Mouse (Mus musculus) forebrain, embryonic 10.5 days (tissue): ENCODE measurements around the gene Hexim2. TPM values are rescaled to one million over a fixed set of nuclear protein-coding genes. Genes with fewer than 3 reads are reported as not detected.

Experiments
- DNase-seq: peaks from one replicate; pipeline ENCODE4 v3.0.0-alpha.2; 2017; ENCODE audit warnings: low spot score; ENCODE audit errors: extremely low spot score
- H3K27ac ChIP-seq: fragments of 300-500 bp; sonication (generic); 2 replicates; pipeline ENCODE4 v1.5.1; 2016; ENCODE audit warnings: mild to moderate bottlenecking
- H3K27me3 ChIP-seq: fragments of 300-500 bp; sonication (generic); 2 replicates; pipeline ENCODE4 v1.6.1; 2016; ENCODE audit warnings: mild to moderate bottlenecking; ENCODE audit not compliant: poor library complexity, severe bottlenecking
- H3K36me3 ChIP-seq: fragments of 300-500 bp; sonication (generic); replicated peaks from 2 replicates; pipeline ENCODE4 v1.6.1; 2016; ENCODE audit warnings: mild to moderate bottlenecking, moderate library complexity
- H3K4me1 ChIP-seq: fragments of 300-500 bp; sonication (generic); 2 replicates; pipeline ENCODE4 v1.6.1; 2016
- H3K4me3 ChIP-seq: fragments of 300-500 bp; sonication (generic); 2 replicates; pipeline ENCODE4 v1.5.1; 2016; ENCODE audit warnings: mild to moderate bottlenecking, moderate library complexity
- H3K9me3 ChIP-seq: fragments of 300-500 bp; sonication (generic); 2 replicates; pipeline ENCODE4 v1.6.1; 2016; ENCODE audit warnings: mild to moderate bottlenecking, moderate library complexity
- WGBS: fragments of 180-500 bp; shearing (Covaris S2); methylation state at CpG from one replicate; pipeline ENCODE4 v1.1.7; 2016; 5-methylcytosine and 5-hydroxymethylcytosine counted together
- polyA plus RNA-seq: library from polyadenylated mRNA; unstranded; fragments of >200 nt; fragmentation: Nextera tagmentation; extraction: Ambion mirVana; gene quantifications from 2 replicates; pipeline ENCODE4 v1.2.1, GENCODE M21; 2016

Gene Hexim2
- polyA plus RNA-seq, 1 experiment from 2014 or later: 7.2 TPM

GRCm38 (mm10) chr11:103114270-103114943, 17.8 kb upstream of the Hexim2 start:
- H3K27ac ChIP-seq: peak overlapping the region; percentile 96
- no peak for DNase-seq
- H3K4me1 ChIP-seq: peaks cover 64% of the 10 kb centered on the region
- 88% methylated on average over 11 of the region's 11 CpGs for WGBS
- peak overlapping the region; percentile 70 for H3K4me3 ChIP-seq
- no peaks in the 10 kb centered on the region for H3K36me3 ChIP-seq
- H3K27me3 ChIP-seq: peaks cover 50% of the 10 kb centered on the region
- no peaks in the 10 kb centered on the region for H3K9me3 ChIP-seq

GRCm38 (mm10) chr11:103115163-103116007, 16.8 kb upstream of the Hexim2 start:
- Histone ChIP-seq H3K9me3 (no peaks in the 10 kb centered on the region), H3K27me3 (peaks cover 46% of the 10 kb centered on the region), H3K36me3 (no peaks in the 10 kb centered on the region), H3K4me1 (peaks cover 64% of the 10 kb centered on the region), H3K27ac (peak overlapping the region; percentile 96), H3K4me3 (peak overlapping the region; percentile 70)
- WGBS: 1% methylated on average over 34 of the region's 34 CpGs
- peak; percentile 80 for DNase-seq

GRCm38 (mm10) chr11:103116008-103116818, 16.0 kb upstream of the Hexim2 start, which contains the start of gene Hexim1:
Gene Hexim1, plus strand, starts transcription at chr11:103116231.
- under 1% methylated on average over 53 of the region's 53 CpGs for whole genome bisulfite sequencing
- H3K27me3 ChIP-seq: peaks cover 38% of the 10 kb centered on the region
- peak within 1 kb of the TSS; percentile 96 for H3K27ac ChIP-seq
- H3K9me3 ChIP-seq: no peaks in the 10 kb centered on the region
- peak within 1 kb of the TSS; percentile 70 for H3K4me3 ChIP-seq
- H3K36me3 ChIP-seq: no peaks in the 10 kb centered on the region
- DNase-seq: peak; percentile 100
- H3K4me1 ChIP-seq: peaks cover 62% of the 10 kb centered on the region

- no peaks in the 10 kb centered on the region for H3K9me3 ChIP-seq
- peak; percentile 73 for DNase-seq
- peak overlapping the region; percentile 96 for H3K27ac ChIP-seq
- under 1% methylated on average over 35 of the region's 35 CpGs for WGBS
- H3K4me1 ChIP-seq: peaks cover 54% of the 10 kb centered on the region
- peak overlapping the region; percentile 70 for H3K4me3 ChIP-seq
- H3K36me3 ChIP-seq: no peaks in the 10 kb centered on the region
- H3K27me3 ChIP-seq: peaks cover 29% of the 10 kb centered on the region
Measured at GRCm38 (mm10) chr11:103116959-103117590, 15.2 kb upstream of the Hexim2 start.

GRCm38 (mm10) chr11:103117591-103118009, 14.6 kb upstream of the Hexim2 start:
- Histone ChIP-seq H3K36me3 (no peaks in the 10 kb centered on the region), H3K27me3 (peaks cover 24% of the 10 kb centered on the region), H3K4me3 (peak overlapping the region; percentile 70), H3K4me1 (peaks cover 48% of the 10 kb centered on the region), H3K27ac (peak overlapping the region; percentile 96), H3K9me3 (no peaks in the 10 kb centered on the region)
- WGBS: under 1% methylated on average over 38 of the region's 38 CpGs
- no peak for DNase-seq

- no peaks in the 10 kb centered on the region for H3K9me3 ChIP-seq
- peak overlapping the region; percentile 70; the same call in 1 of the 2 replicates for H3K4me3 ChIP-seq
- peaks cover 38% of the 10 kb centered on the region for H3K4me1 ChIP-seq
- no peak overlapping the region for H3K27ac ChIP-seq
- H3K27me3 ChIP-seq: peaks cover 11% of the 10 kb centered on the region
- no peaks in the 10 kb centered on the region for H3K36me3 ChIP-seq
- WGBS: 88% methylated on average over 2 of the region's 2 CpGs
- no peak for DNase-seq
Measured at GRCm38 (mm10) chr11:103118866-103119265, 13.4 kb upstream of the Hexim2 start.

- WGBS: 66% methylated on average over 5 of the region's 5 CpGs
- H3K36me3 ChIP-seq: no peaks in the 10 kb centered on the region
Measured at GRCm38 (mm10) chr11:103119609-103120008, 12.6 kb upstream of the Hexim2 start.

GRCm38 (mm10) chr11:103120315-103120714, 11.9 kb upstream of the Hexim2 start:
- 84% methylated on average over 5 of the region's 5 CpGs for WGBS
- no peaks in the 10 kb centered on the region for H3K9me3 ChIP-seq

More at GRCm38 (mm10) chr11:103119609-103120008, 12.6 kb upstream of the Hexim2 start:
- no peak for DNase-seq
- Histone ChIP-seq H3K4me3 (no peak overlapping the region), H3K9me3 (no peaks in the 10 kb centered on the region), H3K27ac (no peak overlapping the region), H3K27me3 (peaks cover 4% of the 10 kb centered on the region; the same call in 1 of the 2 replicates), H3K4me1 (peaks cover 33% of the 10 kb centered on the region)

GRCm38 (mm10) chr11:103132576-103133455, 587 bp downstream of the Hexim2 start:
- under 1% methylated on average over 58 of the region's 58 CpGs for WGBS
- Histone ChIP-seq H3K4me1 (peaks cover 42% of the 10 kb centered on the region), H3K27me3 (no peaks in the 10 kb centered on the region), H3K36me3 (peaks cover 4% of the 10 kb centered on the region; the same call in 1 of the 2 replicates), H3K4me3 (peak overlapping the region; percentile 96), H3K27ac (peak overlapping the region; percentile 100), H3K9me3 (no peaks in the 10 kb centered on the region)
- peak; percentile 99 for DNase-seq

More at GRCm38 (mm10) chr11:103120315-103120714, 11.9 kb upstream of the Hexim2 start:
- H3K27ac ChIP-seq: no peak overlapping the region
- no peak overlapping the region for H3K4me3 ChIP-seq
- peaks cover 4% of the 10 kb centered on the region; the same call in 1 of the 2 replicates for H3K27me3 ChIP-seq
- peaks cover 27% of the 10 kb centered on the region for H3K4me1 ChIP-seq
- no peaks in the 10 kb centered on the region for H3K36me3 ChIP-seq
- DNase-seq: no peak

- H3K4me1 ChIP-seq: peaks cover 42% of the 10 kb centered on the region
- peak overlapping the region; percentile 96 for H3K4me3 ChIP-seq
- no peaks in the 10 kb centered on the region for H3K27me3 ChIP-seq
- peak overlapping the region; percentile 100 for H3K27ac ChIP-seq
- no peaks in the 10 kb centered on the region for H3K9me3 ChIP-seq
- 52% methylated on average over 6 of the region's 6 CpGs for WGBS
- no peak for DNase-seq
- H3K36me3 ChIP-seq: peaks cover 10% of the 10 kb centered on the region
Measured at GRCm38 (mm10) chr11:103133456-103134185, 1.4 kb downstream of the Hexim2 start.
